Mouse (Mus musculus): Measurements from ENCODE around the gene Gm4952.

DNA sequence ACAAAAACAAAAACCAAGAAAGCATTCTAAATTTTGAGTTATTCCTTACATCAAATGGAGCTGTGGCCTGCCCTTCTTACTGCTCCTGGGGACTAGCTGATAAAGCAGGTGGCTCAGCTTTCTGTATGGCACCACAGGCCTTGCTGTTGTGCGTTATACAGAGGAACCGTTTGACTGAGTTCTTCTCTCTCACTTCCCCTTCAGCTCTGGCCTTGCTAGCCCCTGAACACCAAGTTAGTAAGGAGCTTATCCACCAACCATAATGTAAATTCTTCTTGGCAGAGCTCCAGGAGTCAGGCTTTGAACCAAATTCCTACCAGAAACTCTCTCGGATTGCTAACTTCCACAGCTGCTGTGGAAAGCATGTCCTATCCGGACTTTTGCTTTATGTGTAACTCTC is 32.8 kb upstream of the Gm4952 start:
- no peak for TF ChIP-seq EP300 (IDR thresholded peaks at IDR 0.05)
- no peak for TF ChIP-seq CTCF (IDR thresholded peaks at IDR 0.05)

Measured in lung, postnatal 0 days (tissue).